Mouse (Mus musculus) kidney, postnatal 25 days (tissue): ENCODE data around the gene Astn2.
"Not testable (repeated sequence)": the region's sequence is repeated elsewhere in the genome, so short reads cannot be mapped to it uniquely, and the experiment has no call there.

Experiments used
- DNase-seq, 2 experiments: peaks; one replicate each; pipeline ENCODE4 v3.0.0; 2021; ENCODE audit warnings: mixed read lengths in 2 of 2

The Astn2 gene

GRCm38 (mm10) chr4:65743160-65743691 is 661.2 kb downstream of the Astn2 start:
- no peak for DNase-seq

GRCm38 (mm10) chr4:65724414-65724813 is 680.0 kb downstream of the Astn2 start:
- no peak for DNase-seq

GRCm38 (mm10) chr4:65719610-65720009 is 684.8 kb downstream of the Astn2 start:
- no peak for DNase-seq

GRCm38 (mm10) chr4:65717899-65718298 is 686.5 kb downstream of the Astn2 start:
- DNase-seq: no peak

- no peak for DNase-seq
These were observed 688.3 kb downstream of the Astn2 start for GRCm38 (mm10) chr4:65716086-65716485.

DNA sequence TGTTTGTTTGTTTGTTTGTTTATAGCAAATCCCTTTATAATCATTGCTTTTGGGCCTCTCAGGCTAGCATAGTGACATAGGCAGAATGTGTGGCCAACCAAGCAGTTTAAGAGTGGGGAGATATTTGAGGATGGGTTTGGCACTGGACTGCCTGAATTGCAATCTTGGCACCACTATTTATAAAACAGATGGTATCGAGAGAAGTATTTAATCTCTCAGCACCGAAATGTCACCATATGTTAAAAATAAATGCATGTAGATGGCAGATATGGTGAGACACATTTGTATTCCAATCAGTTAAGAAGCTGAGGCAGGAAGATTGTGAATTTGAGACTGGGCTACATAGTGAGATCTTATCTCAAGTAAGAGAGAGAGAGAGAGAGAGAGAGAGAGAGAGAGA is 692.7 kb downstream of the Astn2 start:
- no peak for DNase-seq

GRCm38 (mm10) chr4:65710623-65711022 is 693.8 kb downstream of the Astn2 start:
- no peak for DNase-seq

GRCm38 (mm10) chr4:65701848-65702247 is 702.6 kb downstream of the Astn2 start:
- no peak for DNase-seq

GRCm38 (mm10) chr4:65699743-65700361 is 704.6 kb downstream of the Astn2 start:
- DNase-seq: no peak

- DNase-seq: no peak
These were observed 709.2 kb downstream of the Astn2 start for GRCm38 (mm10) chr4:65695241-65695640.

- no peak for DNase-seq
These were observed 710.4 kb downstream of the Astn2 start for GRCm38 (mm10) chr4:65694011-65694410.

DNA sequence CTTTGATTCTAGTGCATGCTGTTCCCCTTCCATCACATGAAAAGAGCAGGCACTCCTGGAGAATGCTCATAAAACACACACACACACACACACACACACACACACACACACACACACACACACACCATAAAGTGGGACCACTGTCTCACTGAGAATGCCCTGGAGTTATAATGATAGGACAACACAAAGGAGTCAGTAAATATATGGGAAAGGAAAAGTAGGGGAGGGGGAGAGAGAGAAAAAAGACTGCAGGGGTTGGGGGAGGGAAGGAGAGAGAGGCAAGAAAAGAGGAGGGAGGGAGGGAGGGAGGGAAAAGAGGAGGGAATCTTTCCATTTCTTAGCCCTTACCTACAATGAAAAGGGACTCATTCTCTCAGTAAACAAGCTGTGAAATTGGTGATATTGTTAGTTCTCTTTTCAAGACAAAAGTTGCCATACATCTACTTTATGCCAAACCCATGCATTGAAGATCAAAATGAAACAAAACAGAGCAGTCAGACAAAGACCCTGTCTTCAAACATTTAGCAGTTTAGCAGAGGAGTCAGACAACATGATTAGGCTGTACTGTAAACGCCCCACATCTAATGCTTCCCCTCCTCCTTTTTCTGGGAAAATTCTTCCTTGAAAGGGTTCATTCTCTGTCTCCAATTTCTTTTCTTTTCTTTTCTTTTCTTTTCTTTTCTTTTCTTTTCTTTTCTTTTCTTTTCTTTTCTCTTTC is 717.2 kb downstream of the Astn2 start:
- DNase-seq: no peak

DNA sequence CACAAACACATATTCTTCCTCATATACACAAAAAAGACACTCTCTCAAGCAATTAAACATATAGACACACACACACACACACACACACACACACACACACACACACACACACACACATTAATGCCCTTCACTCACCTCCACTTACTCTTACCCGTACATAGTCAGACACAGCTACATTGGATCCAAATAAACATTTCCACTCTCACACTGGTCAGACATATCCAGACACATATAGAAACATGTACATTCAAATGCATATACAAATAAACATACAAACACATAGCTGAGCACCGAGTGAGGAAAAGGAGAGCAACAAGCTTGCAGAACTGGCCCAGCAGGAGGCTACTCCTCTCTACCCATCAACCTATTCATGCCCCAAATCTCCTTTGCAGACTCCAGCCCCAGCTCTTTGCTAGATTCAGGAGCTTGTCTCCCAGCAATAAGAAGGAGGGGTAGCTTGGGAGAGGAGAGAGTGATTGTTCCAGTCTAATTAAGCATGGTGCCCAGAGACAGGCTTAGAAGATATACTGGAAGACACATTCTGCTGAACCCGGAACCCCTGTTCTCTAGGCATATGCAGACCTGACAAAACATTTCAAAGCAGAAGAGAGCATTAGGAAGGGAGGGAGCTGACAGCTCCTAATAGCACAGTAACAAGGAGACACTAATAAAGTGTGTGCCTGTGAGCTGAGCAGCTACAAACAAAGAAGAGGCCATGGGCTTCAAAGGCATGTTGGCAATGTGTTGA is 718.0 kb downstream of the Astn2 start:
- DNase-seq: no peak

GRCm38 (mm10) chr4:65684401-65684800 is 720.0 kb downstream of the Astn2 start:
- DNase-seq: no peak

- DNase-seq: not testable (repeated sequence)
These were observed 724.6 kb downstream of the Astn2 start for GRCm38 (mm10) chr4:65679786-65680185.

GRCm38 (mm10) chr4:65678929-65679328 is 725.5 kb downstream of the Astn2 start:
- DNase-seq: no peak

- DNase-seq: no peak
These were observed 725.9 kb downstream of the Astn2 start for GRCm38 (mm10) chr4:65678495-65678894.

GRCm38 (mm10) chr4:65674267-65674978 is 730.0 kb downstream of the Astn2 start:
- DNase-seq: no peak

- no peak for DNase-seq
These were observed 730.9 kb downstream of the Astn2 start for GRCm38 (mm10) chr4:65673418-65673933.

DNA sequence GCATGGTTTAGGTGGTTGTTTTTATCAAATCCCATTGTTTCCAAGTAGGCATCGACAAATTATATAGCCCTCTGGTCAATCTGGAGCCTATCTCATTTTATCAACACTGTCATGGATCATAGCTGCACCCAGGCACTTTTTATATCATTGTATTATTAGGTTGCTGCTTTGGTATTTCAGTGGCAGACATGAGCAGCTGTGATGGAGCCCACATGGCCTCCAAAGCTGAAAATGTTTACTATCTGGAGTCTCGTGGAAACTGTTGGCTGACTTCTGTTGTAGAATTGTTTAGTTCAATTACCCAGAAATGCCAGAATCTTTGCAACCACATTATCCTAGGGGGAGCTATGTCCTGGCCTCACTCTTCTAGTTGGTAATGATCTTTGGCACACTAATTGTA is 732.1 kb downstream of the Astn2 start:
- no peak for DNase-seq

DNA sequence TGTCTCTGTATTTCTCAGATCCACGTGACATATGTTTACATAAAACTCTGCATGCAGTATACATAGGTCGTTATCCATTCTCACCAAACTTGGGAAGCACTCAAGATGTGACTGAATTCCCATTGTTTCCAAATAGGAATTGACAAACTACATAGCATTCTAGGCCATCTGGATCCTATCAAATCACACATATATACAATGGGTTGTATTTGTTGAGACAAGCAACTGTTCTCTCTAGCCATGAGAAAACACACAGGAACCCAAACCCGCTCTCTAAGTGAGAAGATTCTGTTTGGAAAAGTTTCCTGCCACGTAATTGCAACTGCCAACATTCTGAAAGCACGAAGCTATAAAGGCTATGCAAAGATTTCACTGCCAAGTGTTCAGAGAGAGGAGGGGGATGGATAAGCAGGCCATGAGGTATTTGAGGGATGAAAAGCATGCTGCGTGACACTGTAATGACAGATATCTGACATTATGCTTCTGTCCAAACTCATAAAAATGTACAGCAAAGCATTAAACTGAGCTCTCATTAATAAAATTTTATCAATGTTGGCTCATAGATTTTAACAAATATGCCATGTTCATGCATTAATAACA is 732.7 kb downstream of the Astn2 start:
- no peak for DNase-seq

DNA sequence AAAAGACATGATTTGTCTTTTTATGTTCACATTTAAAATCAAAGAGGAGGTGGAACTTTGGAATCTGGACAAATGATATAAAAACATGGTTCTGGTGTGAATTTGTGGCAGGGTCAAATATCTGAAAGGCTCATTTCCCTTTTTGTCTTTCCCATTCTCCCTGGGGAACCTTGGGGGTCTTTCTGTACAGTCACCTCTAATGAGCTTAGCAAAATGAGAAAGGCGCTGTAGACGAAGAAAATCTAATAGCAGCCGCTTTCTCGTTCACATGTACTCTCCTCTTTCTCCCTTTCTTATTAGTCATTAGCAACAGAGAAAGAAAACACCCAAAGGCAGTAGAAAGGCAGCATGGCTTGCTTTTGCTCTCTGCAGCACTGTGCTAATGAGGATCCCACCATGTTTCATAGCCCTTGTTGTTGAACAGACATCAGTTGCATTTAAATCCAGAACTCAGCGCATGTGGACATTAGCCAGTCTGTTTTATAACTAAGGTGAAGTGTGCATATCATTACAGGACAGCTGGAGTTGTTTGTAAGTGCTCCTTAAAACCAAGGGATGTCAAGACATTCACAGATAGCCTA is 737.3 kb downstream of the Astn2 start:
- DNase-seq: no peak
